Mouse (Mus musculus) stomach, postnatal 0 days (tissue): ENCODE results near the gene Myzap.

Experiments
- CTCF ChIP-seq: IDR thresholded peaks from 2 replicates; pipeline ENCODE4 v1.5.1; 2016; ENCODE audit warnings: antibody characterized with exemption, low read depth, mild to moderate bottlenecking, moderate library complexity
- EP300 ChIP-seq: optimal IDR thresholded peaks from 2 replicates; pipeline ENCODE3; 2016; ENCODE audit warnings: antibody characterized with exemption

DNA sequence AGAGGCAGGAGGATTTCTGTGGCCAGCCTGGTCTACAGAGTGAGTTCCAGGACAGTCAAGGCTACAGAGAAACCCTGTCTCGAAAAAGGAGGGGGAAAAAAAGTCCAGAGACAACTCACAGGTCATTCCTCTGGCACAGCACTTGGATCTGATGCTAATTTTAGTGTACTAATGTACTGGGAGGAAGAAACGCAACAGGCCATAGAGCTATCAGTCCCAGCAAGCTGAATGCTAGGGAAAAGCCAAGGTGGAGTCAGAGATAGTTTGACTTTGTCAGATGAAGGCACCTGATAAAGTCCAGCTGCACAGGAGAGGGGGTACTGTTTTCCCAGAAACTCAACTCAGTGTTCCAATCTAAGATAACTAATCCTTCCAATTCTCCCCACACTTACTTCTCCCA, 111.9 kb downstream of the Myzap start:
- TF ChIP-seq CTCF (no peak), EP300 (no peak)
